Comparison of ENCODE assay signal across 8 mouse cellular contexts in genomic region chr15:41948347-41949093, GRCm38 (mm10).
DNase-seq lines count a peak whose midpoint lies in the region; ATAC-seq lines count a peak whose summit lies in the region.

No protein-coding gene starts in this region.

- no peaks in the 10 kb centered on the region for H3K36me3 ChIP-seq in embryonic facial prominence, embryonic 10.5 days (replicated peaks)
- no peaks in the 10 kb centered on the region for H3K36me3 ChIP-seq in kidney, embryonic 16.5 days (ENCODE audit: insufficient read depth, low read length)
- no peaks in the 10 kb centered on the region for H3K36me3 ChIP-seq in midbrain, embryonic 12.5 days
- H3K36me3 ChIP-seq in heart, embryonic 12.5 days = no peaks in the 10 kb centered on the region

- DNase-seq in cerebellum, adult 9-11 months = peak; percentile 7
- no peak for DNase-seq in cerebellum, adult 8-10 months
- peak; percentile 13 for DNase-seq in CD4-positive helper T cell, adult 2 months (ENCODE audit: low read depth, low spot score)
- peak; percentile 42 for DNase-seq in embryonic facial prominence, embryonic 10.5 days (ENCODE audit: low spot score)
- no peak for DNase-seq in spleen, postnatal 36 days (ENCODE audit: low spot score in 2 of 2)

- no peak overlapping the region for H3K27ac ChIP-seq in embryonic facial prominence, embryonic 10.5 days (replicated peaks)
- H3K27ac ChIP-seq in kidney, embryonic 16.5 days (ENCODE audit: low read length) = no peak overlapping the region
- H3K27ac ChIP-seq in midbrain, embryonic 12.5 days (replicated peaks) = no peak overlapping the region
- no peak overlapping the region for H3K27ac ChIP-seq in heart, embryonic 12.5 days (ENCODE audit: poor library complexity, severe bottlenecking)

- no peaks in the 10 kb centered on the region for H3K27me3 ChIP-seq in embryonic facial prominence, embryonic 10.5 days (replicated peaks; ENCODE audit: low read depth, poor library complexity, severe bottlenecking)
- no peaks in the 10 kb centered on the region for H3K27me3 ChIP-seq in kidney, embryonic 16.5 days (ENCODE audit: insufficient read depth, low read length)
- no peaks in the 10 kb centered on the region for H3K27me3 ChIP-seq in midbrain, embryonic 12.5 days
- H3K27me3 ChIP-seq in heart, embryonic 12.5 days (replicated peaks) = no peaks in the 10 kb centered on the region

- peaks cover 21% of the 10 kb centered on the region for H3K4me1 ChIP-seq in embryonic facial prominence, embryonic 10.5 days
- H3K4me1 ChIP-seq in kidney, embryonic 16.5 days (ENCODE audit: insufficient read depth, low read length) = peaks cover 4% of the 10 kb centered on the region; the same call in 1 of the 2 replicates
- H3K4me1 ChIP-seq in midbrain, embryonic 12.5 days = no peaks in the 10 kb centered on the region
- 0 out of 2 replicates have a peak, but pooled peaks cover 2% of the 10 kb centered on the region for H3K4me1 ChIP-seq in heart, embryonic 12.5 days (replicated peaks)

- H3K9me3 ChIP-seq in embryonic facial prominence, embryonic 10.5 days = no peaks in the 10 kb centered on the region
- H3K9me3 ChIP-seq in kidney, embryonic 16.5 days (ENCODE audit: low read length) = no peaks in the 10 kb centered on the region
- no peaks in the 10 kb centered on the region for H3K9me3 ChIP-seq in midbrain, embryonic 12.5 days
- no peaks in the 10 kb centered on the region for H3K9me3 ChIP-seq in heart, embryonic 12.5 days (replicated peaks)

- H3K9ac ChIP-seq in kidney, embryonic 16.5 days (replicated peaks; ENCODE audit: low read length) = no peak overlapping the region
- no peak overlapping the region for H3K9ac ChIP-seq in midbrain, embryonic 12.5 days (replicated peaks)
- H3K9ac ChIP-seq in heart, embryonic 12.5 days = no peak overlapping the region

- no peak overlapping the region for H3K4me2 ChIP-seq in kidney, embryonic 16.5 days (replicated peaks; ENCODE audit: low read depth, low read length)
- H3K4me2 ChIP-seq in midbrain, embryonic 12.5 days (replicated peaks) = no peak overlapping the region
- H3K4me2 ChIP-seq in heart, embryonic 12.5 days = no peak overlapping the region

- 29% methylated on average over 4 of the region's 4 CpGs for WGBS in embryonic facial prominence, embryonic 10.5 days
- WGBS in kidney, embryonic 16.5 days = 22% methylated on average over 4 of the region's 4 CpGs
- WGBS in midbrain, embryonic 12.5 days = 55% methylated on average over 4 of the region's 4 CpGs
- WGBS in heart, embryonic 12.5 days = 31% methylated on average over 4 of the region's 4 CpGs

- no peak overlapping the region for H3K4me3 ChIP-seq in embryonic facial prominence, embryonic 10.5 days
- no peak overlapping the region for H3K4me3 ChIP-seq in kidney, embryonic 16.5 days (ENCODE audit: low read length)
- H3K4me3 ChIP-seq in midbrain, embryonic 12.5 days = no peak overlapping the region
- H3K4me3 ChIP-seq in heart, embryonic 12.5 days = no peak overlapping the region

- ATAC-seq in kidney, embryonic 16.5 days (ENCODE audit: low FRiP score, low TSS enrichment) = peak; percentile 68; the same call in 1 of the 2 replicates
- ATAC-seq in midbrain, embryonic 12.5 days (ENCODE audit: low FRiP score, low read depth) = peak; percentile 73; the same call in 1 of the 2 replicates
- ATAC-seq in heart, embryonic 12.5 days (ENCODE audit: insufficient number of reproducible peaks, low FRiP score) = no peak

Comparison
In these comparisons a context has a peak if more than half of its experiments do, and no peak if none do; other contexts are left out.
1. DNase-seq: peak in cerebellum, adult 9-11 months (single experiment), CD4-positive helper T cell, adult 2 months (single experiment) and embryonic facial prominence, embryonic 10.5 days (single experiment); none in cerebellum, adult 8-10 months (single experiment) and spleen, postnatal 36 days (0 of 2).